ENCODE assay signal across 26 mouse cellular contexts in the genomic region with DNA sequence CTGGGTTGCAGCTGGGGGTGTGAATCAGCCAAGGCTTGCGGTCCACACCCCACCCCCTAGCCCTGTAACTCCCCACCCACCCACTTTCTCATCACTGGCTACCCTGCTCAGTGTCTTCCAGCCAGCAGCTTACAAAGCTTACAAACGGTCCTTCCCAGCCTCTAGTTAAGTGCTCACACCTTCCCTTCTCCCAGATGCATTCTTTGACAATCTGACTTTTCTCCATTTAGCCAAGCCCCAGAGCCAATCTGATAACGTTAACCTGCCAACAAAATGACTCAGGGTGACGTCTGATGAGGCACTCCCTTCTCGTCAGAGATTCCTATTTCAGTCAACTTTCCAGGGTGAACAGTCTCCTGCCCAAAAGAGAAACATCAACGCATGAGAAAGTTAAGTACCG.
DNase-seq lines count a peak whose midpoint lies in the region; ATAC-seq and TF ChIP-seq lines count a peak whose summit lies in the region.
"Had no signal": no experiment of that assay in that cellular context is flagged by ENCODE, and none has a peak within 500 bp of the region (broad histone marks: within the 10 kb centered on the region; RNA-seq: fewer than 3 reads in every experiment).

No protein-coding gene starts in this region.

- DNase-seq in lung, postnatal 0 days (ENCODE audit: low spot score): peak; percentile 19
- no peak for DNase-seq in lung, postnatal 14 days
- DNase-seq in 3T3-L1 (ENCODE audit: low read depth, low spot score): peak; percentile 52
- peak; percentile 25 for DNase-seq in brain, adult 2 months (ENCODE audit: low read depth, low spot score)
- DNase-seq in skeletal muscle tissue, adult 2 months (ENCODE audit: low read depth, low spot score): peak; percentile 47
- DNase-seq in frontal cortex, postnatal 14 days (ENCODE audit: low spot score in 2 of 2): no peak
- DNase-seq: adrenal gland, postnatal 10 days; cerebellum, adult 8-10 months; cerebellum, postnatal 25 days; kidney, adult 9 months; kidney, postnatal 10 days; layer of hippocampus, adult 9-11 months; liver; lung, adult 2 months; thymus, postnatal 4 days had no signal

- 58% methylated on average over 7 of the region's 7 CpGs for WGBS in lung, postnatal 0 days

- H3K9me3 ChIP-seq in lung, postnatal 0 days (ENCODE audit: low read length): no peaks in the 10 kb centered on the region
- H3K9me3 ChIP-seq: embryonic facial prominence, embryonic 10.5 days; embryonic facial prominence, embryonic 15.5 days; forebrain, embryonic 15.5 days; midbrain, embryonic 10.5 days; neural tube, embryonic 13.5 days had no signal

- no peaks in the 10 kb centered on the region for H3K4me1 ChIP-seq in lung, postnatal 0 days (ENCODE audit: insufficient read depth, low read depth, low read length)
- H3K4me1 ChIP-seq: forebrain, embryonic 15.5 days; neural tube, embryonic 13.5 days had no signal

- no peak for ATAC-seq in lung, postnatal 0 days
- ATAC-seq: forebrain, embryonic 15.5 days; intestine, postnatal 0 days; Patski had no signal

- TF ChIP-seq CTCF in lung, postnatal 0 days (IDR thresholded peaks at IDR 0.05): no peak

- no peak overlapping the region for H3K9ac ChIP-seq in lung, postnatal 0 days (replicated peaks; ENCODE audit: low read depth)
- H3K9ac ChIP-seq: embryonic facial prominence, embryonic 15.5 days; forebrain, embryonic 15.5 days; hindbrain, embryonic 14.5 days; liver, embryonic 14.5 days; neural tube, embryonic 13.5 days had no signal

- H3K4me3 ChIP-seq in lung, postnatal 0 days (ENCODE audit: low read depth, low read length): no peak overlapping the region
- H3K4me3 ChIP-seq: embryonic facial prominence, embryonic 10.5 days; embryonic facial prominence, embryonic 15.5 days; forebrain, embryonic 15.5 days; midbrain, embryonic 10.5 days; neural tube, embryonic 13.5 days had no signal

- H3K27me3 ChIP-seq in lung, postnatal 0 days (replicated peaks; ENCODE audit: insufficient read depth, low read length): no peaks in the 10 kb centered on the region
- H3K27me3 ChIP-seq: embryonic facial prominence, embryonic 15.5 days; forebrain, embryonic 15.5 days; neural tube, embryonic 13.5 days; Patski had no signal

- no peak overlapping the region for H3K27ac ChIP-seq in lung, postnatal 0 days (ENCODE audit: low read length)
- H3K27ac ChIP-seq: embryonic facial prominence, embryonic 10.5 days; embryonic facial prominence, embryonic 15.5 days; forebrain, embryonic 15.5 days; hindbrain, embryonic 14.5 days; liver, embryonic 14.5 days; midbrain, embryonic 10.5 days; neural tube, embryonic 13.5 days had no signal

- no peaks in the 10 kb centered on the region for H3K36me3 ChIP-seq in lung, postnatal 0 days (ENCODE audit: insufficient read depth, low read length)
- H3K36me3 ChIP-seq: embryonic facial prominence, embryonic 10.5 days; embryonic facial prominence, embryonic 15.5 days; forebrain, embryonic 15.5 days; G1E; midbrain, embryonic 10.5 days; neural tube, embryonic 13.5 days had no signal

- TF ChIP-seq EP300 in lung, postnatal 0 days (IDR thresholded peaks at IDR 0.05): peak; percentile 24; the same call in 1 of the 2 replicates

- no peak overlapping the region for H3K4me2 ChIP-seq in lung, postnatal 0 days (replicated peaks; ENCODE audit: low read depth, low read length)
- H3K4me2 ChIP-seq: embryonic facial prominence, embryonic 15.5 days; forebrain, embryonic 15.5 days; heart, embryonic 11.5 days; hindbrain, embryonic 14.5 days; neural tube, embryonic 13.5 days had no signal

Comparison
In these comparisons a context has a peak if more than half of its experiments do, and no peak if none do; other contexts are left out.
1. DNase-seq: peak in lung, postnatal 0 days (single experiment), 3T3-L1 (single experiment), brain, adult 2 months (single experiment) and skeletal muscle tissue, adult 2 months (single experiment); none in lung, postnatal 14 days (single experiment) and frontal cortex, postnatal 14 days (0 of 2).